Mouse (Mus musculus): Measurements from ENCODE around the gene Psmb6. TPM values are rescaled to one million over a fixed set of nuclear protein-coding genes. Genes with fewer than 3 reads are reported as not detected.

Gene Psmb6
- polyA plus RNA-seq, 1 experiment from 2014 or later, result 801 TPM

DNA sequence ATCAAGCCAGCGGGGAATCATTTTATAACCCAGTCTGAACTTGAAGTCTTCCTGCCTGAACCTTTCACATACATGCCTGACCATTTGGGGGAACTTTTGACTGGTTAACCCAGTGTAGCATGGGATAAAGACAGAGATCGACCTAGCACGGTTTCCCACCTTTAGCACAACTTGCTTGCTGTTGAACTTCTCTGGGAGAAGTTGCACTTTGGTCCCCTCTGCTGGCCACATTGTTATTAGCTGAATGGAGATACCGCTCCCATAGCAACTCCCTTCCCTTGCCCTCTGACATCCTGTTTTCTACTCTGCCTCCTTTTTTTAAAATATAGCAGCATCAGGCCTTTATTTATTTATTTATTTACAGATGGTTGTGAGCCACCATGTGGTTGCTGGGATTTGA lies 18.8 kb upstream of the Psmb6 start:
- no peak for ATAC-seq (ENCODE audit: low read depth)
- 33% methylated on average over 4 of the region's 4 CpGs for WGBS

DNA sequence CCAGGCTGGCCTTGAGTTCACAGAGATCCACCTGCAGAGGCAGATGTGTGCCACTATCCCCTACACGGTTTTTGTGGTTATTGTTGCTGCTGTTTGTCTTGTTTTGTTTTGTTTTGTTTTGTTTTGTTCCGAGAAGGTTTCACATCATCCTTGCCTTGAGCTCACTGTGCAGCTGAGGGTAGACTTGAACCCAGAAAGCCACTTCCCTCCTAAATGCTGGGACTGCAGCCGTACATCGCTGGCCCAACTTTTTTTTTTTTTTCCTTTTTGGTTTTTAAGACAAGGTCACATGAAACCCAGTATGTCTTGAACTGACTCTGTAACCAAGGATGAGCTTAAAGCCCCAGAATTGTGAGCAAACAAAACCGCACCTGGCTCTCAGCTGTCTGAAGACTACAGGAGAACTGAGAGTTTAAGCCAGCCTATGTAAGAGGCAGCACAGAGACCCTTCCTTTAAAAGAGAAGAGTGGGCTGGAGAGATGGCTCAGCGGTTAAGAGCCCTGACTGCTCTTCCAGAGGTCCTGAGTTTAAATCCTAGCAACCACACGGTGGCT lies 18.1 kb upstream of the Psmb6 start:
- Histone ChIP-seq H3K4me1 (ENCODE audit: control insufficient read depth, insufficient read depth, low read length) (no peaks in the 10 kb centered on the region), H3K4me3 (ENCODE audit: low read depth, low read length) (no peak overlapping the region), H3K36me3 (ENCODE audit: control insufficient read depth, insufficient read depth, low read length) (no peaks in the 10 kb centered on the region), H3K9me3 (ENCODE audit: control insufficient read depth, low read length) (no peaks in the 10 kb centered on the region), H3K9ac (replicated peaks; ENCODE audit: low read depth, low read length) (no peak overlapping the region), H3K27ac (ENCODE audit: low read depth, low read length) (no peak overlapping the region), H3K27me3 (ENCODE audit: control insufficient read depth, insufficient read depth, low read length) (no peaks in the 10 kb centered on the region), H3K4me2 (ENCODE audit: low read depth, low read length) (no peak overlapping the region)
- 68% methylated on average over 7 of the region's 7 CpGs for WGBS
- no peak for ATAC-seq (ENCODE audit: low read depth)

More for the DNA sequence above, 18.8 kb upstream of the Psmb6 start:
- Histone ChIP-seq H3K27ac (ENCODE audit: low read depth, low read length) (no peak overlapping the region), H3K27me3 (ENCODE audit: control insufficient read depth, insufficient read depth, low read length) (no peaks in the 10 kb centered on the region), H3K4me2 (ENCODE audit: low read depth, low read length) (no peak overlapping the region), H3K36me3 (ENCODE audit: control insufficient read depth, insufficient read depth, low read length) (no peaks in the 10 kb centered on the region), H3K4me1 (ENCODE audit: control insufficient read depth, insufficient read depth, low read length) (no peaks in the 10 kb centered on the region), H3K9ac (replicated peaks; ENCODE audit: low read depth, low read length) (no peak overlapping the region), H3K4me3 (ENCODE audit: low read depth, low read length) (no peak overlapping the region), H3K9me3 (ENCODE audit: control insufficient read depth, low read length) (no peaks in the 10 kb centered on the region)

DNA sequence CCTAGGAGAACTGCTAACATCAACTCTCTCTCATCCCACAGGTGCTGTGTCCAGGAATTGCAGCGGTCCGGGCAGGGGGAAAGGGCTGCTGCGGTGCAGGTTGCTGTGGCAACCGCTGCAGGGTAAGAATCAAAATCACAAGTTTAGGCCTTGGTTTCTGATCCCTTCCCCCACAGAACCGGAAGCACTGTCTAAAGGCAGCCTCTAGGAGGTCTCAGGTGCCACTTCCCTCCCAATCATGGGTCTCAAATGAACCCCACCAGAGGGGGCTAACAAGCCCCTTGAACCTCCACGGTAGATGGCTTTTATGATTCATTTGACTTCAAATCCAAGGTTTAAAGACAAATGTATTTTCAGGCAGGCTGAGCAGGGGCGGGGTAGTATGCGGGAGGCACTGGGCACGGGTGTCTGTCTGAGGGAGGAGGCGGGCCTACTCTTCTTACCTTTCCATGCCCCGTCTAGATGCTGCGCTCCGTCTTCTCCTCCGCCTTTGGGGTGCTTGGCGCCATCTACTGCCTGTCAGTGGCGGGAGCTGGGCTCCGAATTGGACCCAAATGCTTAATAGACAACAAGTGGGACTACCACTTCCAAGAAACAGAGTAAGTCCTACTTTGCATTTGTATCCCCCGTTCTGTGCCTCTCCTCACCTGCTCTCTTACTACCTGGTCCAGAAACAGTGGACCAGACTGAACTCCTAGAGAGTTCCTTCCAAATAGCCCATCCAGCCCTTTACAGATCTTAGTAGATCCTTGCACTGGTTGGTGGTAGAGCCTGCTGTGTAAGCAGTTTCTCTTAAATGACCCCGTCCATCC lies 15.2 kb upstream of the Psmb6 start:
- no peak overlapping the region for H3K27ac ChIP-seq (ENCODE audit: low read depth, low read length)
- H3K36me3 ChIP-seq (ENCODE audit: control insufficient read depth, insufficient read depth, low read length), result no peaks in the 10 kb centered on the region
- 11% methylated on average over 19 of the region's 19 CpGs for WGBS
- peak overlapping the region; percentile 33; the same call in 1 of the 2 replicates for H3K4me2 ChIP-seq (ENCODE audit: low read depth, low read length)
- no peaks in the 10 kb centered on the region for H3K9me3 ChIP-seq (ENCODE audit: control insufficient read depth, low read length)
- peak; percentile 21; the same call in 1 of the 2 replicates for ATAC-seq (ENCODE audit: low read depth)
- H3K4me1 ChIP-seq (ENCODE audit: control insufficient read depth, insufficient read depth, low read length), result no peaks in the 10 kb centered on the region
- no peak overlapping the region for H3K9ac ChIP-seq (replicated peaks; ENCODE audit: low read depth, low read length)
- no peaks in the 10 kb centered on the region for H3K27me3 ChIP-seq (ENCODE audit: control insufficient read depth, insufficient read depth, low read length)
- H3K4me3 ChIP-seq (ENCODE audit: low read depth, low read length), result no peak overlapping the region

DNA sequence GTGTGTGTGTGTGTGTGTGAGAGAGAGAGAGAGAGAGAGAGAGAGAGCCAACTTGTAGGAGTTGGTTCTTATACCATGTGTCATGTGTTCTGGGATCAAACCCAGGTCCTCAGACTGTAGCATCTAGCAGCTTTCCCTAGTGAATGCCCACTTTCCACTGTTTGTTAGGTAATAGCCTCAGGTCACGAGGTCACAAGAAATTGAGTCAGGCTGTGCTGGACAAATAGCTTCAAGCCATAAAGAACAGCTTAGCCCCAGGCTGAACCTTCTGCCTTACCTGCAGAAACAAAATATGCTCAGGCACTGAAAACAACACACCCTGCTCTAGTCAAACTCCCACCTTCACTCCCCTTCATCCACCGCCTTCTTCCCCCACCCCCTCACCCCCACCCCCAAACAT lies 13.9 kb upstream of the Psmb6 start:
- no peaks in the 10 kb centered on the region for H3K36me3 ChIP-seq (ENCODE audit: control insufficient read depth, insufficient read depth, low read length)
- ATAC-seq (ENCODE audit: low read depth), result no peak
- WGBS, result 76% methylated on average over 2 of the region's 2 CpGs

DNA sequence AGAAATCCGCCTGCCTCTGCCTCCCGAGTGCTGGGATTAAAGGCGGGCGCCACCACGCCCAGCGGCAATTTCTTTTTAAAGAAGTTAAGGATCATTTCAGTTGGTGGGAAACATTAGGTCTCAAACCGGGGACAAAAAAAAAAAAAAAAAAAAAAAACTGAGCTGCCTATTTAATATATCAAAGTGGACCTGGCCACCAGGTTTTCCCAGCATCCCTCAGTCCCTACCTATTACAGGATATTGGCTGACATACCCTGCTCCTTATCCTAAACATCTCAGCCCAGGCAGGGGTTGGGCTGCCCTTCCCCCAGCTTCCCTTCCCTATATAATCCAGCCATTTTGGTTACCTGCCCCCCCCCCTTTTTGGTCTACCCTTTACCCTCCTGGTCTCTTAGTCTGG lies 13.3 kb upstream of the Psmb6 start:
- Histone ChIP-seq H3K36me3 (ENCODE audit: control insufficient read depth, insufficient read depth, low read length) (no peaks in the 10 kb centered on the region), H3K27me3 (ENCODE audit: control insufficient read depth, insufficient read depth, low read length) (no peaks in the 10 kb centered on the region), H3K4me1 (ENCODE audit: control insufficient read depth, insufficient read depth, low read length) (no peaks in the 10 kb centered on the region), H3K4me2 (ENCODE audit: low read depth, low read length) (no peak overlapping the region), H3K4me3 (ENCODE audit: low read depth, low read length) (no peak overlapping the region), H3K9ac (replicated peaks; ENCODE audit: low read depth, low read length) (no peak overlapping the region), H3K9me3 (ENCODE audit: control insufficient read depth, low read length) (no peaks in the 10 kb centered on the region), H3K27ac (ENCODE audit: low read depth, low read length) (no peak overlapping the region)
- WGBS, result 90% methylated on average over 7 of the region's 7 CpGs
- ATAC-seq (ENCODE audit: low read depth), result no peak

More for the DNA sequence above, 13.9 kb upstream of the Psmb6 start:
- H3K4me2 ChIP-seq (ENCODE audit: low read depth, low read length), result no peak overlapping the region
- H3K27ac ChIP-seq (ENCODE audit: low read depth, low read length), result no peak overlapping the region
- no peak overlapping the region for H3K9ac ChIP-seq (replicated peaks; ENCODE audit: low read depth, low read length)
- no peaks in the 10 kb centered on the region for H3K9me3 ChIP-seq (ENCODE audit: control insufficient read depth, low read length)
- no peaks in the 10 kb centered on the region for H3K27me3 ChIP-seq (ENCODE audit: control insufficient read depth, insufficient read depth, low read length)
- H3K4me1 ChIP-seq (ENCODE audit: control insufficient read depth, insufficient read depth, low read length), result no peaks in the 10 kb centered on the region
- H3K4me3 ChIP-seq (ENCODE audit: low read depth, low read length), result no peak overlapping the region

DNA sequence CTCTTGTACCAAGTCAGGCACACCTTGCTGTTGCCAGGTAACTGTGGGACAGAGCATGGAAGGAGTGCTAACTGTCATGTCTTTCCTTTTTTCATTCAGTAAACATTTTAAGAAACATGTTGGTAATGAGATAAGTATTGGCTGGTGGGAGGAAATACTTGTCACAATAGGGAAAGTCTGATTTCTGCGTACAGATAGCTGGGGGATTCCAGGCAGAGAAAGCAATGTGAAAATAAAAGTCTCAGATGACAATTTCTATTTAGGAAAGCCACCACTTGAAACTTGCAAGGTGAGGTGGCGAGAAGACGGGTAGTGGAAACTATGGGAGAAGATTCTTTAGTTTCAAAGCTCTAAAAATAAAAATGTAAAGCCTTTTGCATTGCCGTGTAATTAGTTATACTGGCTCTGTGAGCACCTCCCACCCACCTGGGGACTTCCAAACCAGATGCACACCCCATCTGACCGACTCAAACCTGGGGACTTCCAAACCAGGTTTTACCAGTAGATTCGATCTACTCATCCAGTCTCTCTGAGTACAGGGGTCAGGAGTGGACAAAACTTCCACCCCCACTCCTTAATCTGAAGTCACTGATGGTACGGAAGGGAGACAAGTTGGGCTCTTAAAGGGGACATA lies 12.3 kb upstream of the Psmb6 start:
- Histone ChIP-seq H3K4me1 (ENCODE audit: control insufficient read depth, insufficient read depth, low read length) (no peaks in the 10 kb centered on the region), H3K27ac (ENCODE audit: low read depth, low read length) (no peak overlapping the region; the same call in 1 of the 2 replicates), H3K4me3 (ENCODE audit: low read depth, low read length) (no peak overlapping the region), H3K36me3 (ENCODE audit: control insufficient read depth, insufficient read depth, low read length) (no peaks in the 10 kb centered on the region), H3K9ac (replicated peaks; ENCODE audit: low read depth, low read length) (no peak overlapping the region), H3K4me2 (ENCODE audit: low read depth, low read length) (no peak overlapping the region), H3K27me3 (ENCODE audit: control insufficient read depth, insufficient read depth, low read length) (no peaks in the 10 kb centered on the region), H3K9me3 (ENCODE audit: control insufficient read depth, low read length) (no peaks in the 10 kb centered on the region)
- WGBS, result 85% methylated on average over 7 of the region's 7 CpGs
- no peak for ATAC-seq (ENCODE audit: low read depth)

DNA sequence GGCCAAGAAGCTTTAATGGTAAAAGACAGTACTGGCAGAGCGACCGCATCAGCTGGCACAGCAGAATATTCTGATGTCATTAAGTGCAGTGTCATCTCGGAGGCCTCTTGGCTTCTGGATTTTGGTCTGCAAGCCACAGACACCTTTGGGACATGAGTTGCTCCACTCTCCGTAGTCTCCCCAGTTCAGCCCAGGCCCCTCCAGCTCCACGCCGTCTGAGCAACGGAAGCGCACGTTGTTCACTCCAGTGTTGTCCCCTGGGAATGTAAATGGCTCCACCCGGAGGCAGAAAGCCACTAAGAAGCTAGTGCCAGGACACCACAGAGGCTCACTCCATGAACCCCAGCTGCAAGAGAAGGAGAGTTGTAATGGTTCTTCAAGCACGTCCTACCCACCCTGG lies 11.6 kb upstream of the Psmb6 start:
- H3K9me3 ChIP-seq (ENCODE audit: control insufficient read depth, low read length), result no peaks in the 10 kb centered on the region
- H3K36me3 ChIP-seq (ENCODE audit: control insufficient read depth, insufficient read depth, low read length), result no peaks in the 10 kb centered on the region
- no peak overlapping the region for H3K9ac ChIP-seq (replicated peaks; ENCODE audit: low read depth, low read length)
- WGBS, result 42% methylated on average over 11 of the region's 11 CpGs
- H3K4me2 ChIP-seq (ENCODE audit: low read depth, low read length), result no peak overlapping the region
- no peak overlapping the region for H3K4me3 ChIP-seq (ENCODE audit: low read depth, low read length)
- no peaks in the 10 kb centered on the region for H3K4me1 ChIP-seq (ENCODE audit: control insufficient read depth, insufficient read depth, low read length)
- no peak overlapping the region; the same call in 1 of the 2 replicates for H3K27ac ChIP-seq (ENCODE audit: low read depth, low read length)
- ATAC-seq (ENCODE audit: low read depth), result no peak
- no peaks in the 10 kb centered on the region for H3K27me3 ChIP-seq (ENCODE audit: control insufficient read depth, insufficient read depth, low read length)

DNA sequence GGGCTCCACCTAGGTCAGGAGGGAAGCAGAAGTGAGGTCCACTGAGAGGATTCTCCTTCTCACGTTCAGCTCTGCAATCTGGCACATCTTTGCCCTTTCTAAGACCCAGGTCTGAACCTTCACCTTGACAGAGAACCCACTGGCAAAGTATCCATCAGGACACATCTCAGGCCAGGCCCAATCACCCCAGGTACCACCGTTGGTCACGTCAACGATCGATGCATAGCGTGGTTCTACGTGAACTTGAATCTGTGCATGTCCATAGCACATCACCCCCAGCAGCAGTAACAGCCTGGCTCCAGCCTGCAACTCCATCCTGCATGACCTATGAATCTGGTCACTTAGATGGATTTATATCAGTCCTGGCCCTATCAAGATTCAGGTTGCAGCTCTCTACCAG lies 10.9 kb upstream of the Psmb6 start, which contains the start of gene Vmo1:
Gene Vmo1 (minus strand): TSS at position 329 of the 400 bp plus-strand sequence.
- Histone ChIP-seq H3K36me3 (ENCODE audit: control insufficient read depth, insufficient read depth, low read length) (no peaks in the 10 kb centered on the region), H3K27ac (ENCODE audit: low read depth, low read length) (no peak within 1 kb of the TSS; the same call in 1 of the 2 replicates), H3K4me2 (ENCODE audit: low read depth, low read length) (no peak within 1 kb of the TSS), H3K9me3 (ENCODE audit: control insufficient read depth, low read length) (no peaks in the 10 kb centered on the region), H3K9ac (replicated peaks; ENCODE audit: low read depth, low read length) (no peak within 1 kb of the TSS), H3K27me3 (ENCODE audit: control insufficient read depth, insufficient read depth, low read length) (no peaks in the 10 kb centered on the region), H3K4me3 (ENCODE audit: low read depth, low read length) (no peak within 1 kb of the TSS), H3K4me1 (ENCODE audit: control insufficient read depth, insufficient read depth, low read length) (no peaks in the 10 kb centered on the region)
- WGBS, result 91% methylated on average over 7 of the region's 7 CpGs
- no peak for ATAC-seq (ENCODE audit: low read depth)

DNA sequence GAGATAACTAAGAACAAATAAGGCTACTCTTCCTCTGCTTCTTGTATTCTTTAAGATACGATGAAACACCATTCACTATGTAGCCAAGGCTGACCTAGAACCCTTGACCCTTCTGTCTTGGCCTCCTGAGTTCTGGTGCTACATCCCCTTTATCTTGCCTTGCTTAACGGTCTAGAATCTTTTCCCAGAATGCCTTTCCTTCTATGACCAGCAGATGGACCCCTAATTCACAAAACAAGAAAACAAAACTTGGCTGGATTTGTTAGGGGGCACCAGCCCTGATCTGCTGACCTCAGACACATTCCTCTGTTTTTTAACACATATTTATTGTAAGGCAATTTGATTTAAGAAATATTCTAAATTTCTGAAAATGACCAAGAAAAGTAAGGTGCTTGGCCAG lies 8.8 kb upstream of the Psmb6 start:
- H3K4me3 ChIP-seq (ENCODE audit: low read depth, low read length), result no peak overlapping the region
- 24% methylated on average over 2 of the region's 2 CpGs for WGBS

More for the DNA sequence above, 8.8 kb upstream of the Psmb6 start:
- no peak for ATAC-seq (ENCODE audit: low read depth)
- Histone ChIP-seq H3K4me2 (ENCODE audit: low read depth, low read length) (no peak overlapping the region), H3K9ac (replicated peaks; ENCODE audit: low read depth, low read length) (no peak overlapping the region), H3K27ac (ENCODE audit: low read depth, low read length) (no peak overlapping the region), H3K27me3 (ENCODE audit: control insufficient read depth, insufficient read depth, low read length) (no peaks in the 10 kb centered on the region), H3K36me3 (ENCODE audit: control insufficient read depth, insufficient read depth, low read length) (no peaks in the 10 kb centered on the region), H3K4me1 (ENCODE audit: control insufficient read depth, insufficient read depth, low read length) (no peaks in the 10 kb centered on the region), H3K9me3 (ENCODE audit: control insufficient read depth, low read length) (no peaks in the 10 kb centered on the region)

All from neural tube, embryonic 14.5 days (tissue).